Mouse (Mus musculus): Measurements from ENCODE around the gene Inava. TPM values are rescaled to one million over a fixed set of nuclear protein-coding genes. Genes with fewer than 3 reads are reported as not detected.

The Inava gene
- 42.7 and 53.8 TPM in 2 replicates for polyA plus RNA-seq (2012; rRNA removed; ENCODE audit: low replicate concordance)

GRCm38 (mm10) chr1:136233892-136234594 is at the start of gene Inava:
TSS of gene Inava (minus strand) at chr1:136234264.

GRCm38 (mm10) chr1:136260635-136261238 is 26.7 kb upstream of the Inava start, which contains the start of gene Gpr25:
TSS of gene Gpr25 (minus strand) at chr1:136260873.

GRCm38 (mm10) chr1:136212803-136213202 is 21.3 kb downstream of the Inava start, which contains the start of gene Mroh3:
TSS of gene Mroh3 (minus strand) at chr1:136212828.

Other genes with a start within 250 kb of the Inava start
- gene Igfn1, start 227.9 kb downstream of the Inava start, polyA plus RNA-seq (2012; rRNA removed; ENCODE audit: low replicate concordance) = 0.07 TPM in 1 of 2 replicates, not detected in the other
- 22.3 and 33.2 TPM in 2 replicates for gene Tmem9, start 226.1 kb downstream of the Inava start, polyA plus RNA-seq (2012; rRNA removed; ENCODE audit: low replicate concordance)
- gene Ascl5, start 183.5 kb downstream of the Inava start, polyA plus RNA-seq (2012; rRNA removed; ENCODE audit: low replicate concordance) = not detected in 2 replicates
- gene Cacna1s, start 181.5 kb downstream of the Inava start, polyA plus RNA-seq (2012; rRNA removed; ENCODE audit: low replicate concordance) = 2.1 and 2.7 TPM in 2 replicates
- 16.4 and 18.7 TPM in 2 replicates for gene Kif21b, start 102.9 kb downstream of the Inava start, polyA plus RNA-seq (2012; rRNA removed; ENCODE audit: low replicate concordance)
- gene Mroh3, start 21.4 kb downstream of the Inava start, polyA plus RNA-seq (2012; rRNA removed; ENCODE audit: low replicate concordance) = 1.1 and 1.5 TPM in 2 replicates
- gene Gpr25, start 26.6 kb upstream of the Inava start, polyA plus RNA-seq (2012; rRNA removed; ENCODE audit: low replicate concordance) = 0.36 TPM in 1 of 2 replicates, not detected in the other
- 0.76 and 2.7 TPM in 2 replicates for gene Camsap2, start 111.8 kb upstream of the Inava start, polyA plus RNA-seq (2012; rRNA removed; ENCODE audit: low replicate concordance)
- gene Ddx59, start 181.0 kb upstream of the Inava start, polyA plus RNA-seq (2012; rRNA removed; ENCODE audit: low replicate concordance) = 0.13 and 0.30 TPM in 2 replicates
- 0.09 and 0.22 TPM in 2 replicates for gene Kif14, start 232.1 kb upstream of the Inava start, polyA plus RNA-seq (2012; rRNA removed; ENCODE audit: low replicate concordance)